Mouse (Mus musculus): ENCODE measurements around the gene Sh2d3c. TPM values are rescaled to one million over a fixed set of nuclear protein-coding genes. Genes with fewer than 3 reads are reported as not detected.

The Sh2d3c gene
- polyA plus RNA-seq, 1 experiment = 0.06 TPM

DNA sequence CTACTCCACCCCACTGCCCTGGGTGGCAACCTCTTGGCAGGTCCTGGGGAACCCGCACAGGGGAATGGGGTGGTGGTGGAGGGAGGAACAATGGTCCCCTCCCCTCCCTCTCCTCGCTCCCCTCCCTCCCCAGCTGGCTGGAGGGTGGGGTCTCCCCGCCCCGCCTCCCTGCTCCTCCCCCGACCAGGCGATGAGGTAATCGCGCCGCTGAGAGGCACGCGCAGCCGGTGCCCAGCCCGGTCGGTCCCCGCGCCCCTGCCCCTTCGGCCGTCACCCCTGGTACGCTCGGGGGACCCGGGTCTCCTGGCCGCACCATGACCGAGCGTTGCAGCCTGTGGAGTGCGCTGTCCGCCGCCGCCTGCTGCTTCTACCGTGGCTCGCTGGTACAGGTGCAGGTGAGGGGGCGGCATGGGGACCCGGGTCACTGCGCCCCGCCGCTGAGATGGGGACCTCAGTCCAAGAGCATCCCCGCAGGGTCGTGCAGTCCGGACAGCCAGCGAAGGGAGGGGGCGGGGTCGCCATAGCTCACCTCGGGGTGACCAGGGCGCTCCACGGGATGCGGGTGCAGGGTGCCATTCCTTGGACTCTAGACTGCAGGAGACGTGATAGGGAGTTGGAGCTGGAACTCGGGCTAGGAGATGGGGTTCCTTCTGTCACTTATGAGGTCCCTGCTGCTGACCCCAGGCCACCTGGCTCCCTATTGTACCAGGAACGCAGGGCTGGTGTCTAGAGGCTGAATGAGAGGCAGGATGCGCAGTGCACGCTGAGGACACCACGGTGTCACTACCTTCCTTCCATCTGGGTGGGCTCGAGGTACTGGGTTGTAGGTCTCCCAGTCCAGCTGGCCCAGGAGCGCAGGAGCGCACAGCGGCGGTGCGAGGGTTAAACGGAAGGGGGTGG lies 20.7 kb downstream of the Sh2d3c start:
- no peak overlapping the region for H3K4me3 ChIP-seq (replicated peaks)
- H3K9me3 ChIP-seq (ENCODE audit: control insufficient read depth, low read length) = no peaks in the 10 kb centered on the region
- TF ChIP-seq TAL1 (IDR thresholded peaks at IDR 0.05; ENCODE audit: low read length) (no peak), GATA1 (IDR thresholded peaks at IDR 0.05; ENCODE audit: low read length) (no peak)
- peaks cover 3% of the 10 kb centered on the region for H3K4me1 ChIP-seq (ENCODE audit: control insufficient read depth)
- peaks cover 22% of the 10 kb centered on the region for H3K27me3 ChIP-seq (ENCODE audit: control insufficient read depth)
- H3K36me3 ChIP-seq (ENCODE audit: control insufficient read depth) = no peaks in the 10 kb centered on the region

DNA sequence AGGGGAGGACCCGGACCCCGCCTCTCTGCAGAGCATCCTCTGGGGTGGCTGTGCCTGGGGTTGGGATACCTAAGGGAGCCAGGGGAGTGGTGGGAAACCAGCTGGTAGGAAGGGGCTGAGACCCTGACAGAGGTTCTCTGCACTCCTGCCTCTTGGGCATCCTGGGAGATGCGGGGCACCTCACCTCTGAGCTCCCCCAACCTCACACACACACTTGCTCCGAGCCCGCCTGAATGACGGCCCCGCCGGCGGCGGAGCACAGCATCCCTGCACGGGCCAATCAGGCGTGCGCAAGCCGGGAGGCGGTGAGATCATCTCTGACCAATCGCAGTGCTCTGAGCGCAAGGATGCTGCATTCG lies 21.3 kb downstream of the Sh2d3c start:
- H3K36me3 ChIP-seq (ENCODE audit: control insufficient read depth) = no peaks in the 10 kb centered on the region
- H3K4me3 ChIP-seq (replicated peaks) = no peak overlapping the region
- TF ChIP-seq GATA1 (IDR thresholded peaks at IDR 0.05; ENCODE audit: low read length) = no peak
- TF ChIP-seq TAL1 (IDR thresholded peaks at IDR 0.05; ENCODE audit: low read length) = no peak
- peaks cover 3% of the 10 kb centered on the region for H3K4me1 ChIP-seq (ENCODE audit: control insufficient read depth)
- peaks cover 22% of the 10 kb centered on the region for H3K27me3 ChIP-seq (ENCODE audit: control insufficient read depth)
- no peaks in the 10 kb centered on the region for H3K9me3 ChIP-seq (ENCODE audit: control insufficient read depth, low read length)

DNA sequence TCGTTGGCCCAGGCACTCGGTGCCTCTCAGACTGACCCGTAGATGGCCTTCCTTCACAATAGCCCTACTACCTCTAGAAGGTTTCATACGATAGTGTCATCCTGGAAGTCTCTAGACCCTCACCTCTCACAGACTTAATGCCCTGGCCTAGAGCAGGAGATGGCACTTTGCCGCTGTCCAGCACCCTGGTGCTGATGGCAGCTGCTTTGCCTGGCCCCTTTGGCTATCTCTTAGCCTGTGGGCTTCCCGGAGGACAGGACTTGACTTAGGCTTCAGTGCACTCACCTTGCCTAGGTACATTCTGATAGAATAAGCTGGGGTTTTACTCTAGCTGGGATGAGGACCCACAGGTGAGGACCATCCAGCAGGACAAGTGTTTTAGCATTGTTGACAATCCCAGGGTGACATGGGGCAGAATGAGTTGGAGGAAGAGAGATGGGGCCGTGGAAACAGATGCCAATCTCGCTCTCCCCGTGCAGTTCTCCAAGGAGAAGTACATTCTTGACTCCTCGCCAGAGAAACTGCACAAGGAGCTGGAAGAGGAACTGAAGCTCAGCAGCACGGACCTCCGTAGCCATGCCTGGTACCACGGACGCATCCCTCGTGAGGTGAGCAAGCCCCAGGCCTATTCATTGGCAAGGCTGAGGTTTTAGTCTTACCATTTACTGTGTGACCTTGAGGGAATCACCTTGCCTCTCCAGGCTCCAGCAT lies 23.6 kb downstream of the Sh2d3c start:
- TF ChIP-seq TAL1 (IDR thresholded peaks at IDR 0.05; ENCODE audit: low read length) (no peak), GATA1 (IDR thresholded peaks at IDR 0.05; ENCODE audit: low read length) (no peak)
- Histone ChIP-seq H3K9me3 (ENCODE audit: control insufficient read depth, low read length) (no peaks in the 10 kb centered on the region), H3K4me1 (ENCODE audit: control insufficient read depth) (peaks cover 3% of the 10 kb centered on the region), H3K27me3 (ENCODE audit: control insufficient read depth) (peaks cover 22% of the 10 kb centered on the region), H3K36me3 (ENCODE audit: control insufficient read depth) (no peaks in the 10 kb centered on the region), H3K4me3 (replicated peaks) (no peak overlapping the region)

DNA sequence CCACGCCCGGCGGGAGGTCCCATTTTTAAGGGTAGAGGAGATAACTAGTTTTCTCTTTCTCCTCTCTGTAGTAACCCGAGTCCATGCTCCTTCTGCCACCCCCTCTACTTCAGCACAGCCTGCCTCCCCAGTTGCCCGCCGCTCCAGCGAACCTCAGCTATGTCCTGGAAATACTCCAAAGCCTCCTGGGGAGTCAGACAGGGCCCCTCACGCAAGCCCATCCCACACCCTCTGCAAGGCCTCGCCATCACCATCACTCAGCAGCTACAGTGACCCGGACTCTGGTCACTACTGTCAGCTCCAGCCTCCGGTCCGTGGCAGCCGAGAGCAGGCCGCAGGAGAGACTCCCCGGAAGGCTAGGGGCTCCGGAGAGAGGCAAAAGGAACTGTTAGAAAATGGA lies 28.2 kb downstream of the Sh2d3c start:
- H3K4me1 ChIP-seq (ENCODE audit: control insufficient read depth) = no peaks in the 10 kb centered on the region
- no peaks in the 10 kb centered on the region for H3K27me3 ChIP-seq (ENCODE audit: control insufficient read depth)
- TF ChIP-seq GATA1 (IDR thresholded peaks at IDR 0.05; ENCODE audit: low read length) (no peak), TAL1 (IDR thresholded peaks at IDR 0.05; ENCODE audit: low read length) (no peak)
- H3K9me3 ChIP-seq (ENCODE audit: control insufficient read depth, low read length) = no peaks in the 10 kb centered on the region
- H3K36me3 ChIP-seq (ENCODE audit: control insufficient read depth) = no peaks in the 10 kb centered on the region
- no peak overlapping the region for H3K4me3 ChIP-seq (replicated peaks)

DNA sequence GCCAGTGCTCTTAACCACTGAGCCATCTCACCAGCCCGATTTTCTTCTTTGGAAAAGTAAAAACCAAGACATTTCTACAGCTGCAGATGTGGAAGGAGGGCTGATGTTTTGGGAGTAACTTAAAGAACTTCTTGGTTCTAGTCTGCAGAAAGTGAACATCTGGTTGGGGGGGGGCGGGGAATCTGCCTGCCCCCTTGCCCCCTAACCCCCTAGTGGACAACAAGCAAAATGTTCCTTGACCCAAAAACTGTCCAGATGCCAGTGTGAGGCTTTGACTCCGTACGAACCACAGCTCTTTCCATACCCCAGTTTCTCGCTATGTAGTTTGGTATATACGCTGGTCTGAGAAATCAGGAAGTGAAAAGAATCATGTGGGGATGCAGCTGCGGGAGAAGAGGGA lies 29.3 kb downstream of the Sh2d3c start:
- Histone ChIP-seq H3K4me3 (replicated peaks) (no peak overlapping the region), H3K27me3 (ENCODE audit: control insufficient read depth) (no peaks in the 10 kb centered on the region), H3K4me1 (ENCODE audit: control insufficient read depth) (no peaks in the 10 kb centered on the region), H3K9me3 (ENCODE audit: control insufficient read depth, low read length) (no peaks in the 10 kb centered on the region), H3K36me3 (ENCODE audit: control insufficient read depth) (no peaks in the 10 kb centered on the region; the same call in 1 of the 2 replicates)
- no peak for TF ChIP-seq TAL1 (IDR thresholded peaks at IDR 0.05; ENCODE audit: low read length)
- TF ChIP-seq GATA1 (IDR thresholded peaks at IDR 0.05; ENCODE audit: low read length) = no peak

DNA sequence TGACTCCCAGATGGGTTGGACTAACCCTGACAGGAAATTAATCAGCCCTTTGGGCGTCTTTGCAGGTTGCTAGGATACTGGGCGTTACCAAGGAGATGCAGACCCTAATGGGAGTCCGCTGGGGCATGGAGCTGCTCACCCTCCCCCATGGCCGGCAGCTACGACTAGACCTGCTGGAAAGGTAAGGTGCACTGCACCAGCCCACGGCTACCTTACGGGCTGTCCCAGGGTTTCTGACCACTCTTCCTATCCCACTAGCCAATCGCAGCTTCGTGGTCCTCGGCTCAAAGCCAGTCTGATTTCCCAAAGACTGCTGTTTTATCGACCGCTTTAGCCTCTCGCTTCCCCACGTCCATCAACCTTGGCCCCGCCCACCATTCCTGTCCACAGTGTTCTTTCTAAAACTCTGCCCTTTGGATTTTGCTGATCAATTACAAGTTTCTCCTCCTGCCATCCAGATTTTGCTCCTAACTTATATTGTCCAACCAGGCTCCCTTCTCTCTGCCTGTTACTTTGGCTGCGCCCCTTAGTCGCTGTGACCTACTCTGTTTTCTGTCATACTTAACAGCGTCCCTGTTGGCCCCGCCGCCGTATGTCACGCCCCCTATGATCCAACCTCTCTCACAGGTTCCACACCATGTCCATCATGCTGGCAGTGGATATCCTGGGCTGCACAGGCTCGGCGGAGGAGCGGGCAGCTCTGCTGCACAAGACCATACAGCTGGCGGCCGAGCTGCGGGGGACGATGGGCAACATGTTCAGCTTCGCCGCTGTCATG lies 30.2 kb downstream of the Sh2d3c start:
- Histone ChIP-seq H3K9me3 (ENCODE audit: control insufficient read depth, low read length) (no peaks in the 10 kb centered on the region), H3K4me3 (replicated peaks) (peak overlapping the region; percentile 14), H3K27me3 (ENCODE audit: control insufficient read depth) (no peaks in the 10 kb centered on the region), H3K4me1 (ENCODE audit: control insufficient read depth) (no peaks in the 10 kb centered on the region), H3K36me3 (ENCODE audit: control insufficient read depth) (no peaks in the 10 kb centered on the region; the same call in 1 of the 2 replicates)
- TF ChIP-seq TAL1 (IDR thresholded peaks at IDR 0.05; ENCODE audit: low read length) = no peak
- no peak for TF ChIP-seq GATA1 (IDR thresholded peaks at IDR 0.05; ENCODE audit: low read length)

DNA sequence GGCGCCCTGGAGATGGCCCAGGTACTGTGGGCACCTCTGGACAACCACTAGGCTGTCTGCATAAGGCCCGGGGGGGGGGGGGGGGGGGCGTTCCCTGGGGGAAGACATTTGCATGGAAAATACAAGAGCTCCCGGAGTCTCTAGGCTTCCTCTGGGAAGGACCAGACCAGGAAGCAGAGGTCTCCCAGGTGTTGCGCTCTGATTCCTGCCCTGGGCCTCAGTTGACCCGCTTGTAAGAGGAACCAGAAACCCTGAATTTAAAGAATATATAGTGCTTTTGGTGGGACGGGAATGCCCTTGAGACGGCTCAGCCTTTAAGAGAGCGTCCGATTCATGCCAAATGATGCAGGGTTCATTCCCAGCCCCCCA lies 30.8 kb downstream of the Sh2d3c start:
- no peaks in the 10 kb centered on the region for H3K27me3 ChIP-seq (ENCODE audit: control insufficient read depth)
- no peak overlapping the region for H3K4me3 ChIP-seq (replicated peaks)
- TF ChIP-seq TAL1 (IDR thresholded peaks at IDR 0.05; ENCODE audit: low read length) = no peak
- TF ChIP-seq GATA1 (IDR thresholded peaks at IDR 0.05; ENCODE audit: low read length) = no peak

DNA sequence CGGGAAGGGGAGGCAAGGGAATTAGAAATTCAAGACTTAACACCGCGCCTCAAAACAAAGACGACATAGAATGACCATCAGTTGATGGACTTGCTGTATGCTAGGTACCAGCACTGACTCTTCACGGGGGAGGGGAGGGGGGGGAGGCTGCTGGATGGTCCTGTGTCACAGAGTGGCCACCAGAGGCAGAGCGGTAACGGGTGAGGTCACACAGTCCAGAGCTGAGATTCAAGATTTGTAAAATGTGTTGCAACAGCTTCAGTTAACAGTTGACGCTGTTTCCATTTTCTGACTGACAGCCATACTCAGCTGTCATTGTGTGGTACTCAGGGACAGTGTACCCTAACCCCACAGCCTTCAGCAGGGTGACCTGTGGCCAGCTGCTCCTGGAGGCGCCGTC lies 31.3 kb downstream of the Sh2d3c start:
- H3K36me3 ChIP-seq (ENCODE audit: control insufficient read depth) = no peaks in the 10 kb centered on the region; the same call in 1 of the 2 replicates
- no peak for TF ChIP-seq GATA1 (IDR thresholded peaks at IDR 0.05; ENCODE audit: low read length)
- TF ChIP-seq TAL1 (IDR thresholded peaks at IDR 0.05; ENCODE audit: low read length) = no peak
- H3K27me3 ChIP-seq (ENCODE audit: control insufficient read depth) = no peaks in the 10 kb centered on the region
- H3K4me3 ChIP-seq (replicated peaks) = no peak overlapping the region
- H3K9me3 ChIP-seq (ENCODE audit: control insufficient read depth, low read length) = no peaks in the 10 kb centered on the region
- H3K4me1 ChIP-seq (ENCODE audit: control insufficient read depth) = peaks cover 6% of the 10 kb centered on the region

More for the DNA sequence above, 30.8 kb downstream of the Sh2d3c start:
- H3K9me3 ChIP-seq (ENCODE audit: control insufficient read depth, low read length) = no peaks in the 10 kb centered on the region
- no peaks in the 10 kb centered on the region; the same call in 1 of the 2 replicates for H3K36me3 ChIP-seq (ENCODE audit: control insufficient read depth)
- H3K4me1 ChIP-seq (ENCODE audit: control insufficient read depth) = peaks cover under 1% of the 10 kb centered on the region

DNA sequence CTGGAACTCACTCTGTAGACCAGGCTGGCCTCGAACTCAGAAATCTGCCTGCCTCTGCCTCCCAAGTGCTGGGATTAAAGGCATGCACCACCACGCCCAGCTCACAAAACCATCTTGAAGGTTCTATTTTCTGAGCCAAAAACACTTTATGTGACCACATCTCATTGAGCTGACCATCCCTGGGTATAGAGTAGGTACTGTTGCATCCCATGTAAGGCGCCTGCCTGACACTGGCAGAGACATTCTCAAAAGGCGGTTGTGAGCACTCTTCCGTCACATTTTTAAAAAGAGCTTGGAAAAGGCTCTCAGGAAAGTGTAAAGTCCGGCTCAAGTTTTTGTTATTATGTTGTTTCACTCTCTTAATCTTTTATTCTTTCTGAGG lies 35.8 kb downstream of the Sh2d3c start:
- Histone ChIP-seq H3K4me3 (replicated peaks) (peak overlapping the region; percentile 75), H3K27me3 (ENCODE audit: control insufficient read depth) (no peaks in the 10 kb centered on the region), H3K4me1 (ENCODE audit: control insufficient read depth) (peaks cover 20% of the 10 kb centered on the region), H3K36me3 (ENCODE audit: control insufficient read depth) (peaks cover 20% of the 10 kb centered on the region), H3K9me3 (ENCODE audit: control insufficient read depth, low read length) (no peaks in the 10 kb centered on the region)
- TF ChIP-seq GATA1 (IDR thresholded peaks at IDR 0.05; ENCODE audit: low read length) (no peak), TAL1 (IDR thresholded peaks at IDR 0.05; ENCODE audit: low read length) (no peak)
